Mouse (Mus musculus): ENCODE results near the gene Mdga1.

DNA sequence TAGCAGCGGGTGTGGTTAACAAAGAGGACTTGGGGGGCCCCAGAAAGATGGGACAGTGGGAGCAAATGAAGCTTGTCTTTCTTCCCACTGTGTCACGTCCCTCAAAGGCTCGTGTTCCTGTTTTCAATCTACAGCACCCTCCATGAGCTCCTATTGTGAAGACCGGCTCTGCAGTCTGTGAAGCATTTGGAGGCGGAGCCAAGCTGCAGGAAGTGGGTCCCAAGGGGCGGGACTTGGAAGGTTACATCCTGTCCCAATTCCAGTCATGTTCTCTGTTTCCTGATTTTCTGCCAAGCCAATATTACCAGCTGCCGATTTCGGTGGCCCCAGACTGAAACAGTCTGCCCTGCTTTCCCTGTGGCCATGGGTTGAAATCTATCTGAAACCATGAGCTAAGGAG is 11.7 kb upstream of the Mdga1 start:
- TF ChIP-seq CTCF (IDR thresholded peaks at IDR 0.05; ENCODE audit: extremely low read depth, insufficient read depth, low read length) = no peak
- no peak for TF ChIP-seq POLR2A (IDR thresholded peaks at IDR 0.05; ENCODE audit: extremely low read depth, insufficient read depth, low read length)

Measured in cortical plate, adult 2 months (tissue).